Mouse (Mus musculus): ENCODE data around the gene Itpkb. TPM values are rescaled to one million over a fixed set of nuclear protein-coding genes. Genes with fewer than 3 reads are reported as not detected.

Gene Itpkb
- polyA plus RNA-seq, 1 experiment from 2014 or later, result 6.2 TPM

Other genes with a start within 250 kb of the Itpkb start
- gene Coq8a, start 130.9 kb upstream of the Itpkb start, polyA plus RNA-seq (2016; fragmentation: Nextera tagmentation; extraction: Ambion mirVana), result 1.7 and 2.6 TPM in 2 replicates
- gene Psen2, start 67.0 kb upstream of the Itpkb start, polyA plus RNA-seq (2016; fragmentation: Nextera tagmentation; extraction: Ambion mirVana), result 7.1 and 7.2 TPM in 2 replicates
- gene Stum, start 153.0 kb downstream of the Itpkb start, polyA plus RNA-seq (2016; fragmentation: Nextera tagmentation; extraction: Ambion mirVana), result 1.1 and 3.5 TPM in 2 replicates
- gene Parp1, start 238.4 kb downstream of the Itpkb start, polyA plus RNA-seq (2016; fragmentation: Nextera tagmentation; extraction: Ambion mirVana), result 285 and 291 TPM in 2 replicates